Mouse (Mus musculus): Measurements from ENCODE around the gene Bax. TPM values are rescaled to one million over a fixed set of nuclear protein-coding genes. Genes with fewer than 3 reads are reported as not detected.

The Bax gene
- total and polyA plus RNA-seq, 2 experiments from 2014 or later, result 131 to 253 TPM

- Histone ChIP-seq H3K4me1 (ENCODE audit: insufficient read depth, low read length) (peaks cover 12% of the 10 kb centered on the region; the same call in 1 of the 2 replicates), H3K9ac (replicated peaks; ENCODE audit: low read length) (no peak overlapping the region), H3K4me2 (ENCODE audit: low read depth, low read length) (no peak overlapping the region), H3K4me3 (ENCODE audit: low read length) (no peak overlapping the region), H3K27ac (no peak overlapping the region), H3K27me3 (ENCODE audit: insufficient read depth, low read length) (no peaks in the 10 kb centered on the region), H3K9me3 (ENCODE audit: low read length) (no peaks in the 10 kb centered on the region), H3K36me3 (ENCODE audit: insufficient read depth, low read length) (peaks cover 3% of the 10 kb centered on the region; the same call in 1 of the 2 replicates)
- ATAC-seq, result no peak
- no peak for DNase-seq (ENCODE audit: low spot score)
- TF ChIP-seq CTCF (IDR thresholded peaks at IDR 0.05; ENCODE audit: low read depth), result no peak
- 86% methylated on average over 6 of the region's 6 CpGs for WGBS
Measured at GRCm38 (mm10) chr7:45507583-45507982, 40.9 kb upstream of the Bax start.

GRCm38 (mm10) chr7:45498427-45498826 is 31.7 kb upstream of the Bax start:
- no peak for TF ChIP-seq CTCF (IDR thresholded peaks at IDR 0.05; ENCODE audit: low read depth)
- H3K27me3 ChIP-seq (ENCODE audit: insufficient read depth, low read length), result no peaks in the 10 kb centered on the region
- DNase-seq (ENCODE audit: low spot score) (no peak), ATAC-seq (no peak)
- no peaks in the 10 kb centered on the region for H3K4me1 ChIP-seq (ENCODE audit: insufficient read depth, low read length)
- H3K9ac ChIP-seq (replicated peaks; ENCODE audit: low read length), result no peak overlapping the region
- H3K4me3 ChIP-seq (ENCODE audit: low read length), result no peak overlapping the region
- no peak overlapping the region for H3K27ac ChIP-seq
- no peaks in the 10 kb centered on the region for H3K9me3 ChIP-seq (ENCODE audit: low read length)
- H3K4me2 ChIP-seq (ENCODE audit: low read depth, low read length), result no peak overlapping the region
- H3K36me3 ChIP-seq (ENCODE audit: insufficient read depth, low read length), result peaks cover 54% of the 10 kb centered on the region
- 94% methylated on average over 6 of the region's 6 CpGs for WGBS

GRCm38 (mm10) chr7:45494548-45494947 is 27.9 kb upstream of the Bax start:
- no peak overlapping the region for H3K27ac ChIP-seq
- no peak overlapping the region for H3K4me3 ChIP-seq (ENCODE audit: low read length)
- no peaks in the 10 kb centered on the region for H3K27me3 ChIP-seq (ENCODE audit: insufficient read depth, low read length)
- no peak for TF ChIP-seq CTCF (IDR thresholded peaks at IDR 0.05; ENCODE audit: low read depth)
- 82% methylated on average over 9 of the region's 9 CpGs for WGBS
- no peak for ATAC-seq
- H3K36me3 ChIP-seq (ENCODE audit: insufficient read depth, low read length), result peaks cover 52% of the 10 kb centered on the region
- DNase-seq (ENCODE audit: low spot score), result no peak
- no peaks in the 10 kb centered on the region for H3K4me1 ChIP-seq (ENCODE audit: insufficient read depth, low read length)
- H3K4me2 ChIP-seq (ENCODE audit: low read depth, low read length), result no peak overlapping the region
- no peak overlapping the region for H3K9ac ChIP-seq (replicated peaks; ENCODE audit: low read length)
- no peaks in the 10 kb centered on the region for H3K9me3 ChIP-seq (ENCODE audit: low read length)

- no peak for DNase-seq (ENCODE audit: low spot score)
- H3K36me3 ChIP-seq (ENCODE audit: insufficient read depth, low read length), result peaks cover 46% of the 10 kb centered on the region
- WGBS, result 85% methylated on average over 5 of the region's 5 CpGs
- no peak overlapping the region for H3K9ac ChIP-seq (replicated peaks; ENCODE audit: low read length)
- no peak for TF ChIP-seq CTCF (IDR thresholded peaks at IDR 0.05; ENCODE audit: low read depth)
- no peaks in the 10 kb centered on the region for H3K4me1 ChIP-seq (ENCODE audit: insufficient read depth, low read length)
- no peak overlapping the region for H3K4me2 ChIP-seq (ENCODE audit: low read depth, low read length)
- H3K4me3 ChIP-seq (ENCODE audit: low read length), result no peak overlapping the region
- ATAC-seq, result no peak
- no peaks in the 10 kb centered on the region for H3K27me3 ChIP-seq (ENCODE audit: insufficient read depth, low read length)
- H3K27ac ChIP-seq, result no peak overlapping the region
- H3K9me3 ChIP-seq (ENCODE audit: low read length), result no peaks in the 10 kb centered on the region
Measured at GRCm38 (mm10) chr7:45492951-45493350, 26.3 kb upstream of the Bax start.

- Histone ChIP-seq H3K9me3 (ENCODE audit: low read length) (no peaks in the 10 kb centered on the region), H3K9ac (replicated peaks; ENCODE audit: low read length) (no peak overlapping the region), H3K4me2 (ENCODE audit: low read depth, low read length) (no peak overlapping the region), H3K27me3 (ENCODE audit: insufficient read depth, low read length) (no peaks in the 10 kb centered on the region), H3K4me1 (ENCODE audit: insufficient read depth, low read length) (no peaks in the 10 kb centered on the region), H3K27ac (no peak overlapping the region), H3K36me3 (ENCODE audit: insufficient read depth, low read length) (peaks cover 39% of the 10 kb centered on the region), H3K4me3 (ENCODE audit: low read length) (no peak overlapping the region)
- ATAC-seq (no peak), DNase-seq (ENCODE audit: low spot score) (no peak)
- 96% methylated on average over 8 of the region's 8 CpGs for WGBS
- no peak for TF ChIP-seq CTCF (IDR thresholded peaks at IDR 0.05; ENCODE audit: low read depth)
Measured at GRCm38 (mm10) chr7:45492225-45492844, 25.6 kb upstream of the Bax start.

- Histone ChIP-seq H3K27ac (no peak overlapping the region), H3K9ac (replicated peaks; ENCODE audit: low read length) (no peak overlapping the region), H3K9me3 (ENCODE audit: low read length) (no peaks in the 10 kb centered on the region), H3K27me3 (ENCODE audit: insufficient read depth, low read length) (no peaks in the 10 kb centered on the region), H3K4me2 (ENCODE audit: low read depth, low read length) (no peak overlapping the region), H3K4me1 (ENCODE audit: insufficient read depth, low read length) (no peaks in the 10 kb centered on the region), H3K36me3 (ENCODE audit: insufficient read depth, low read length) (peaks cover 32% of the 10 kb centered on the region), H3K4me3 (ENCODE audit: low read length) (no peak overlapping the region)
- DNase-seq (ENCODE audit: low spot score) (no peak), ATAC-seq (no peak)
- WGBS, result 16% methylated on average over 3 of the region's 3 CpGs
- TF ChIP-seq CTCF (IDR thresholded peaks at IDR 0.05; ENCODE audit: low read depth), result no peak
Measured at GRCm38 (mm10) chr7:45491264-45491663, 24.6 kb upstream of the Bax start.

GRCm38 (mm10) chr7:45490822-45491221 is 24.1 kb upstream of the Bax start:
- no peaks in the 10 kb centered on the region for H3K9me3 ChIP-seq (ENCODE audit: low read length)
- no peaks in the 10 kb centered on the region for H3K4me1 ChIP-seq (ENCODE audit: insufficient read depth, low read length)
- no peak overlapping the region for H3K4me3 ChIP-seq (ENCODE audit: low read length)
- no peak overlapping the region for H3K9ac ChIP-seq (replicated peaks; ENCODE audit: low read length)
- ATAC-seq, result no peak
- WGBS, result 36% methylated on average over 9 of the region's 9 CpGs
- no peak overlapping the region for H3K4me2 ChIP-seq (ENCODE audit: low read depth, low read length)
- H3K27ac ChIP-seq, result no peak overlapping the region
- DNase-seq (ENCODE audit: low spot score), result peak; percentile 6
- no peak for TF ChIP-seq CTCF (IDR thresholded peaks at IDR 0.05; ENCODE audit: low read depth)
- peaks cover 32% of the 10 kb centered on the region for H3K36me3 ChIP-seq (ENCODE audit: insufficient read depth, low read length)
- H3K27me3 ChIP-seq (ENCODE audit: insufficient read depth, low read length), result no peaks in the 10 kb centered on the region
